Mouse (Mus musculus) cerebellum, adult (tissue): ENCODE measurements at regions not wholly inside any gene's neighbourhood (a gene's known extent, or its start where the extent isn't known, plus 50 kb on each side); places are given as distances from the start of the nearest gene placed in this dataset.

Source experiments
- ATAC-seq: cut with Nextera tagmentation; 2 replicates; pipeline ENCODE4 v1.9.2; 2017; ENCODE audit warnings: mild to moderate bottlenecking, moderate library complexity, mixed read lengths; ENCODE audit not compliant: insufficient number of reproducible peaks, low FRiP score, low TSS enrichment

DNA sequence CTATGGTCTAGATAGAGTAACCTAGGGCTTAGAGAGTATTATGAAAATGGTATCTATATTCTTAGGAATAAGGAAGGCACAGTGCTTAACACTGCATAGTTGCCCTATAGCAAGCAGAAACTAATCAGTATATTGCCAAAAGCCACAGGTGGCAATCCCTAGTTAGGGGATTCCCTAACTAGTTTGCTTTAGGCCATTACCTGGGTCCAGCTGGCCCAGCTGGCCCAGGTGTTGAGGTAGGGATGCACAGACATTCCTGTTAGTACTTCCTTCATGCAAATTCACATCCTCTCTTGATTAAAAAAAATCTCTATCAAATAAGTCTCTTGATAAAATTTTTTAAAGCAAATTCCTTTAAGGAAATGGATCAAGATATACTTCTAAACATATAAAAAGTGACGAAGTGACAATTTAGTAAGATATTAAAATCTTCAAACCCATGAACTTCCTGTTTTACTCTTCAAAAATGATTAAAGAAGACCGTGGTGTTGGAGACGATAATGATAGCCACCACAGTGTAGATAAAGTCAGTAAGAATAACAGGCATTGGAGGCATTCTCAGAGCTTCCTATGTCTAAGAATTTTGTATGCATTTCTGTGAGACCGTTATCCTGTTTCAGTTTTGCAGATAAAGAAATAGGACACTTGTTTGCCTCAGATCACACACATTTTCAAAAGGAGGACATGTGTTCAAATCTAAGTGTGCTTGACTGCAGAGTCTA lies 1036.7 kb downstream of the Gsdmc2 start:
- ATAC-seq = no peak

DNA sequence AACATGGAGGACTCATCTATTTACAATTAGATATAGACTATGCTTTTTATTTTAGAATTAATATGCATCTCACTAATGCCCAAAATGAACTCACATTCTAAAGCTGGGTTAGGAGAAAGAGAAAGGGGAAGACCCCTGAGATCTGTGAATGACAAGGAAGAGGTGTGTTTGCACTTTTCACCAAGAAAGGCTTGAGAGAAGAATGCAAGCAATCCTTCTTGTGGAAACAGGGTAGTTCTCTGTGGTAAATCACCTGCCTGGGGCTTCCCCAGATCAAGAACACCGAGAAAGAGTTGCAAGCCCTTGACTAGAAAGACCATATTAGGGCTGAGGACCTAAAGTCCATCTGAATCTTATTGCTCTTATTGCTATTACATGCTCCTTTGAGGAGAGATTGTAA lies 1037.6 kb downstream of the Gsdmc2 start:
- ATAC-seq = no peak

DNA sequence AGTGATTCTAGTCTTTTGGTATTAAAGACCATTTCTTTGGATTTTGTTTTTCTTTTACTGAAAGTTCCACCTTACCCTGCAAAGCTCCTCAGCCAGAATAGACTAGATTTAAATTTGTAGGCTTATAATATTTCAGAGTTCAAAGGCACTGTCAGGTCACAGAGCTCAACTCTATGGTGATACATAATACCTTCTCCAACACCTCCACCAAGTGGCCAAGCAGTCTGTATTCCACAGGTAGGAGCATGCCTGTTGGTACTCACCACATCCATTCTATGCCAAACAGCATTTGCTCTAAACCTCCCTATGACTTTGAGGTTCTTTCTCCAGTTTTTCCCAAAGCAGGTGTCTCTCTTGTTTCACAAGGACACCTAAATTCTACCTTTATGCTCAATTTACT lies 1042.2 kb downstream of the Gsdmc2 start:
- ATAC-seq = no peak

DNA sequence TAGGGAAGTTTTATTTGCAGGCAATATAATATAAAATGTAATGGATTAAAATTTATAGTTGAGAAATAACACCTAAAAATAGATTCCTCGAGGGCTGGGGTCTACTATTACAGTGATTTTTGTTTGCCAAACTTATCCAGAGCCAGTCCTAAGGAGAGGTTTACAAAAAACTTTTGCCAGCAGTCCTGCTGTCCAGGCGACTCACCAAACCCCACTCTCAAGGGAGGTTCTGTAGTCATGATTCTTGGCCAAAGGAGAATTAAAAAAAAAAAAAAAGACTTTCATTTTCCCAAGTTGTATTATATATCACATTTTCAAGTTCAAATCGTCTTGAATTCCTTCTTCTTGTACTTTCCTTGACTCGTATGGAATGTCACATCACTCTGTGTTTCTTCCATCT lies 1046.2 kb downstream of the Gsdmc2 start:
- no peak for ATAC-seq

DNA sequence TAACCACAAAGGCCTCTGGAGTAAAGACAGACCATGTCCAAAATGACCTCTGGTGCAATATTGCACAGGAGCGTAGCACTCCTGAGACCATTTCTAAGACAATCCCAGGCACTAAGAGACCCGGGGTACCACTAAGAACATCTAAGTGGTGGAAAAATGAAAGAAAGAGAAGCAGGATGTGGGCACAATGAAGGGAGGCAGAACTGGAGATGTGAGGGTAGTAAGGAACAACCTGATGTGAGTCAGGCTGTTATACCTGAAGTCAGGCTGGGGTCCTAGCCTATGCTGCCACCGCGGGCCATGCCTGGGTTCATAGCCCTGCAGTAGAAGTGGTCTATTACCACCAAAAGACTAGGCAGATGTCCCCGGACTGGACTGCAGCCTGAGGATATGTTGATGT lies 1051.4 kb downstream of the Gsdmc2 start:
- ATAC-seq = no peak

DNA sequence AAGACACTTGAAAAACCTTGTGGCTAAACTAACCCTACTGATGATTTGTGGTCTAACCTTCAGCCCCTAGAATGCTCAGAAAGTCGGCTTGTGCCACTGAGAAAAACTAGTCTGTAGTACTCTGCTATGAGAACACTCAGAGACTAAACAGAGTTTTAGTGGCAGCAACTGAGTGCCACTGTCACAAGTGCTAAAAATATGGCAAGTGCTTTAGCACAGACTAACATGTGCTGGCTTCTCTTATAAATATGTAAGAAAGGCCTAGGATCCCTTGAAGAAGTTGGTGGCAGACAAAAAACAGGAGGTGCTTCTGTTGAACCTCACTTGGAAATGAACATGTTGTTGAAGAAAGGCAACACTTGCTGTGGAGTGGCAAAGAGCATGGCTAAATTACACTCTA lies 1052.9 kb downstream of the Gsdmc2 start:
- no peak for ATAC-seq

DNA sequence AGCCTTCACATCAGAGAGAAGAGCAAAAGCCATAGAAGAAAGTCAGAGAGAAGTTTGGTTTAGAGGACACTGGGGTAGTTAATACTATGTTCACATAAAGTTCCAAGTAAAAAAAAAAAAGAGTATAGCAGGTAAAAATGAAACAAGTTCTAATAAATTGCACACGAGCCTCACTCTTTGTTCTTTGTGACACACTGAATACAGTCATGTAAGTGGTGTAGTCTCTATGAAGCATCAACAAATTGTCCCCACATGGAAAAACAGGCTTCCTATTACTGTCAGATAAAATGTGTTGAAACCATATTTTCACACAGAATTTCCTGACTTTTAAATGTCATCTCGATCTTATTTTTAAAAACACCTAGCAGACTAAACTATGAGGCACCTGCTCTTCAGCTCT lies 1057.2 kb downstream of the Gsdmc2 start:
- ATAC-seq = no peak

DNA sequence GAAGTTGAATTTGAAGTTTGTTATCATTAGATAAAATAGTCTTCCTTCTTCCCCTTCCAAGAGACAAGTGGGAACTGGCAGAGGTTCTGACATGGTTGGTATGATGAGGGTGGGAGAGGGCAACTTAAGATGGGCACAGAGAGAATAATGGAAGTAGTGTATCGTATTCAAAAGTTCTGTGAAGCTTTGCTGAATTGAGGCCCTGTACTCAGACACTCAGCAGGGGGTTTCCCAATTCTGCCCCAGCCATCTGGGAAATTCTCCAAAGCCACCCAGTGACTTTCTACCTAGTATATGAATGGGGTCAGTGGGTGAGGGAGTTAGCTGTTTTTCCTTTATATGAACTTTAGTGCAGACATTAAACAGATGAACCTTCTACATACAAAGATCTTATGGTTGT lies 1058.7 kb downstream of the Gsdmc2 start:
- no peak for ATAC-seq

DNA sequence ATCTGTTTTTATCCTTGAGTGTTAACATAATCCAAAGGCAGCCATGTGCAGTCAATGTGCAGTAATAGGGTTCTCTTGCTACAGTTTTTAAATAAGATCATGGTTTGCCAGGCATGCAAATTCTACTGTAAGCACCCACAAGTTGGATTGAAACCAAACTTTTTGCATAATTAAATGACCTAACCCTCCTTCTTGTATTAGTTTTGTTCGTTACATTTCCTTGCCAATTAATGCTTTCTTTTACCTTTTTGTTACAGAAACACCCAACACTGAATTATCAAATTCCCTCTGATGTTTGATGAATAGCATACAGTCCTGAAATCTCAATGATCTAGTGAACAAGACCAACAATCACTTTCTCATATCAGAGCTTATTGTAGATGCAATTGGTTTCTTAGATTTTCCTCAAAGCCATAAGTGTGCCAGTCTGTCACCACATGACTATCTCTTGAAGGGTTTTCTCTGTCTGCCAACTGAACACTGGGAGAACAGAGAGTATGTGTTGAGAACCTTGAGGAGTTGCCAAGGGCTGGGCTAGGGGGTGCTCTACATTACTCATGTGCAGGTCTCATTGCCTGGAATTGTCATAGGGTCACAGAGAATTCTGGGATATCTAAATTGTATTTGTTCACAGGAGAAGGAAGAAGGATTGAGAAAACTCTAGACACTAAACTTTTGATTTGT lies 1060.4 kb downstream of the Gsdmc2 start:
- ATAC-seq = no peak

DNA sequence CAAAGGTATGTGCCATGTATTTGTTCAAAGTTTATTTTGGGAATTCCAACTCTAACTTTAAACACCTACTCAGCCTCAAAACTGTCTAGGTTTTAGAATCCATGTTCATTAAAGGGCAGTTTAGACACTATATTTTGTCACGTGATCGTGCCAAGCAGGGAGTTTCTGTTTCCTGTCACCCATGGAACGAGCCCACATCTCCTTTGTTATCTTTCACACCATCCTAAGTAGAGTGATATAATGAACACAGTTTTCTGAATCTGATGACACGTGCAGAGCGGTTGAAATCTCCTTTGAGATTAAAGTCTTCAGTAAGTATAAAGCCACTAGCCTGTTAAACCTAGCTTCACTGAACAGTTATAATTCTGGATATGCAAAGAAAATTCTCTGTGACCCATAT lies 1066.1 kb downstream of the Gsdmc2 start:
- no peak for ATAC-seq

DNA sequence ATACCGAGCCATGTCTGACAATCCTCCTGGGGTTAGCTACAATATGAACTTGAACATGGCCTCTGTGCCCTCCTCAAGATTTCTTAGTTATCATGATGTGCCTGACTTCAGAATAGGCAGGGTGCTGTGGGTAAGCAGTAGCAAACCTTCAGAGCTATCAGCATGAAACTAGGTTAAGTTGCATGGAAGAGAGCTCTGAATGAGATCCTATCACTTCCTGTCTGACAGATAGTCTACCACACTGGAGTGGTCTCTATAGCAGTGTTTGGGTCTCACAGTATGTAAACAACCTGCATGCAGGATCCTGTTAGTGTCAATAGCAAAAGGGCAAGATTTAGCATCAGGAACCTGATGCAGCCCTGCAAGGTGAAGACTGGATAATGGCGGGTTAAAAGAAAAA lies 1092.3 kb downstream of the Gsdmc2 start:
- ATAC-seq = no peak

DNA sequence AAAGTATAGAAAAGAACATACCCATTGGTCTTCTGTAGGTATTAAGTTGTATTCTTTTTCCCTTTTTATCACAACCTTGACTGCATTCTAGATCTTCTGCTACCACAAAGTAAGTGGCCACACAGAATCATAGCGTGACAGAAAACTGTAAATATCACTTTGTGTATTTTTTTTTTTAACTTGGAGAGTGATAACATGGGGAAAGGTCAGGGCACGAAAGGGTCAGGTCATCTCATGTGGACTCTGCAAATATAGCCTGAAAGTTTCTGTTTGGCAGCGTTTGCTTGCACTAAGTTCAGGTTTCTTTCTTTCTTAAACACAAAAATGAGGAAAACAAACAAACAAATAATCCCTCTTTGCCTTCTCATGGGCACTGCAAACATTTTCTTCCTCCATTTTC lies 1101.1 kb downstream of the Gsdmc2 start:
- ATAC-seq = no peak

DNA sequence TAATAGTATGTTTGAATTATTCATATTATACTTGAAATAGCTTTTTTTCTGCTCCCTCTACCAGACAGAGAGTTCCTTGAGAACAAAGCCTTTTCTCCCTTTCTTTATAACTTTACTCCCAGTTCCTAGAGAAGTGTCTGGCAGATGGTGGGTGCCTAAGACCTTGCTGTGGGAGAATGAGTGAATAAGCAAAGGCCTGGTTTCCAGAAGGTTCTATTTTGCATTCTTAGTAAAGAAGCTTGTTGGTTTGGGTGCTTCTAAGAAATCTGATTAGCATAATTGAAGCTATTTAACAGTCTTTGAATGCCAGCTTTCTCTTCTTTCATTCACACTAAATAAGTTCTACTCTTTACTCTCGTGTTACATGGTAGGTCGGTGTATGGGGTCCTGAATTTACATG lies 1104.2 kb downstream of the Gsdmc2 start:
- ATAC-seq = no peak

DNA sequence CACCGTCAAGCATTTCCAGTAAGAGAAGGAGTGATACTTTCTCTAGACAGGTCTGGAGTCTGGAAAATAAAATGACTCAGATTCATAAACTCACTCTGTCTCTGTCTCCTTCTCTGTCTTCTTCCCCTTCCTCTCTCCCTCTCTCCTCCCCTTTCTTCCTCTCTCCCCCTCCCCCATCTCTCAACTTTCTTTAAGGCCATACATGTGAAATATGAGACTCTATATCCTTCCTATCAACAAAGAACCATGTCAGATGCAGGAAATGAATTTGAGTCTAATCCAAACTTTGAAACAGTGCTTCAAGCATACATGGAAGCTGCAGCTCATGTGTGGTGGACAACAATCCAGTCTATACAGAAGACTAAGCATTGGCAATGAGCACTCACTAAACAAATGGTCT lies 1109.6 kb downstream of the Gsdmc2 start:
- ATAC-seq = no peak

DNA sequence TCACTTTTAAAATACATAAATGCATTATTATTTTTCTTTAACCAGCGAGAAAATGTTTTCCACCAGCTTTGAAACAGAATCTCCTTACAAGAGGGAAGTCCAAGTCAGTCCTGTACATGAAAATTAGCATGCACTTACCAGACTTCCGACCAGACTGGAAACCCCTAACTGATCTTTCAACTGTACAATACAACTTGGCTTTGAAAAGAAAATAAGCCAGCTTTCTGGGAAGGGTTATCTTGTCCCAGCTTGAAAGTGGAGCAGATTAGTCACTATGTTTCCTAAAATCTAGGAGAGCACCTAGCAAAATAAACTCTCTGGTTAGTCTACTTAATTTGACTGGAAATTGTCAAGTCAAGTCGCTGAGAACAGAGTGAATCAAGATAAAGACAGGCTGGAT lies 1110.1 kb downstream of the Gsdmc2 start:
- no peak for ATAC-seq

DNA sequence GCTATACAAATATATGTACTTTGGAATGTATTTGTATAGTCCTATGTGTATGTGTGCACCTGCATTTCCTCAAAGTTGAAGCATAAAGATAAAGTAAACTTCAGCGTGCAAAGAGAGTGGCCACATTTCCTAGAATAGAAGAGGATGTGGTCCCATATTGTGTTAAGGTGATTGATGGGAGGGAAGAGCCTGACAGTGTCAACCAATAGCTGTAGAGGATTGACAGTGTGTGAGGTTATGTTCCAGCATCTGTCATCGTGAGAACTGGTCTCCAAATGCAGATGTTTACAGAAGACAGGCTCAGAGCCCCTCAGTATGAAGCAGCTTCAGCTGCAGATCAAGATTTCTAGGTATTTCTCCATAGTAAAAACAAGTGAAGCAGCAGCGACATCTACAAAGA lies 1114.5 kb downstream of the Gsdmc2 start:
- no peak for ATAC-seq

DNA sequence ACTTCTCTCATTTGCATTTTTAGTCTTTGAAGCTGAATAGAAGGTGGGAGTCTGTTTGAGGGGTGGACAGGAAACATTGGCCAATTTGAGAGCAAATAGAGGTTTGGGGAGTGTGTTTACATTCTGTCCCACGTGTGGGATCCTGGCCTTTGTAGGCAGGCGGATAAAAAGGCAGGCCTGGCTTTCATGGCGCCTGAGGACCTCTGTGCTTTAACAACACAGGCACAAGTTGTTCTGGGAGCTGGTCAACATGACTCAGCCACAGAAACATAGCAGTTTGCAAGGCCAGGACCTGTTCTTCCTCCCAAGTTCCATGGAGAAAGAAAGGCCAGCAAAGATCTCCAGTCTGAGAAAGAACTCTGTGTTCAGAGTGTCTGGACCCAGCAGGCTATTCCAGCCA lies 1130.7 kb downstream of the Gsdmc2 start:
- ATAC-seq = no peak

DNA sequence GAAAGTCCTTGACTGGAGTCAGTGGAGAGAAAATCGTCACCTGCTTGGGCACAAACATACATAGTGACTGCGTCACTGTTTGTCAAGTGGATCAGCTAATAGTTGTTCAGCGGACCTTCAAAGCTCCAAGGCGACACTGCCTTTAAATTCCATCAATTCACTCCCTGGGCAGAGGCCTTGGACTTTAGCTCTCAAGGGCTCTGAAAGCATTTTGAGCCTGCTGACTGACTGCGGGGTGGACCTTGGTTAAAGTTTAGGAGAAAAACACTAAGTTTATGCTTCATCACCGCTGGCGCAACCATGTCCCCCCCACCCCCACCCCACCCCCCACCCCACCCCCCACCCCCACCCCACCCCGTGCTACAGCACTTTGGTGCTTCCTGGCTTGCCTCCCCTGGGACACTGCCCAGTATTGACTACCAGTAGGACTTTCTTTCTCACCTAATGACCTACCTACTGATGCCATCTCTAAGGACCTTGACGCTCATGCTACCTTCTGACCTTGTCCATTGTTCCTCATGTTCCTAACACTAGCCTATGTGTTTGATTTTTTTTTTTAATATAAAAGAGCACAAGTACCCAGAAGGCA lies 1132.3 kb downstream of the Gsdmc2 start:
- no peak for ATAC-seq

DNA sequence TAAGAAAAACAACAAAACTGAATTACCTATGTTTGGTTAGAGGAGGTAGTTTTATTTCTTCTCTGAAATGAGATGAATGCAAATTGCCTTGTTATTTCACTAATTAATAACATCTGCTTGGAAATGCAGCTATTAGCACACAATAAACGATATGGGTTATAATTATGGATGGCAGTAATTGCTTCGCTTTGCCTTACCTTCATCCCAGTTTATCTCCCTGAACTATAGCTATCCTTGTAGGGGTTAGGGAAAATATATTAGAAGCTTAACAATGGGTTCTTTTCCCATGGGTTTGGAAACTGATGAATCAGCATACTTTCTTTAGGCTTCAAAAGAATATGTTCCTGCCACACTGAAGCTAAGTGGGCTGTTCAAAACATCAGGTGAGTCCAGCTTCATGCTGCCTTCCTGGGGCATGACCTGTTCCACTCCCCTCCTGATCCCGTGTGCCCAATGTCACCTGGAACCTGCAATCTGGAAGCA lies 1132.9 kb downstream of the Gsdmc2 start:
- no peak for ATAC-seq

DNA sequence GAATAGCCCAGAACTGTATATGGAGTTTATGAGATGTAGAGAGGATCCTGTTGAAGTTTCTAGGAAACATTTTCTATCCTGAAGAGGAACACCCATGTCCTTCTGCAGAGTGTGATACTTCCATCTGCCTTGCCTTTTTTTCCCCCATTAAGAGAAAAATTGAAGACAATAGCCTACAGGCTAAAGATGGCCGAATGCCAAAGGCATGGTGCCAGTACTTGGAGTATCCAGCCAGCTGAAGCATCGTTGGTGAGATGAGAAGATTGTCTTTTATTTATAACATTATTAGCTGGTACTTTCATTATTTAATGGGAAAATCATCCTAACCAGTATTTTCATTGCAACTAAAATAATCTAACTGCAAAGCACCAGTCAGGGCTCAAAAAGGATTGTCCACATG lies 1135.4 kb downstream of the Gsdmc2 start:
- ATAC-seq = no peak

DNA sequence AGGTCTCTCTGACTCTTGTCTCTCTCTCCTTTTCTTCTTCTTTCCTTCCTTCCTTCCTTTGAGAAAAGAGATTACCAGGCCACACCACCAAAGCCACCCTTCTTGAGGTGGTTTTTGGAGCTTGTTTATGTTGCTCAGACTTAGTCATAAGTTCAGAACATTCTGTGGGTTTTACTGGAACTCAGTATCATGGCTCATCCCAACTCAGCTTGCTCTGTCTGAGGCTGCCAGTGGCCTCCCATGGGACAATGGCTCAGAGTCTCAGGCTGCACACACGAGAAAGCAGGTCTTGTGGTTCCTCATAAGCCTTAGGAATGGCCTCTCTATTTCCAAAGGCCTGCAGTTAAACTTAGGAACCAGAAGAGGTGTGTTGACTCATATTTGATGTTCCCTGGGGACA lies 1146.4 kb downstream of the Gsdmc2 start:
- no peak for ATAC-seq

DNA sequence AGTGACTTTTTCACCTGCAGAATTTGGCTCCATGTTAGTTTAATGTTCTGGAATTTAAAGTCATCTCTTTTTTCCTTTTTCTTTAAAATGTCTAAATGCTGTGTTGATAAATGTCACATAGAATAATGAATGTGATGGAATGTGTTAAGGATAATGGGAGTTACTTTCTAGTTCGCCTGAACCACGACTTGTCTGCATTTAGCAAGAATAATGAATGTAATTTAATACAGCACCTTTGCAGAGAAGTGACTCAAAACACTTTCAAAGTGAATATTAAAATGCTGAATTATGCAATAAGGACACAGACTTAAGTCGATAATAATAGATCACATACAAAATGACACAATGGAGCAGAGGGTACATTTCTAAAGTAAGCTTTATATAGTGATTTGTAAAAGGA lies 1150.2 kb downstream of the Gsdmc2 start:
- no peak for ATAC-seq
